Mouse (Mus musculus) liver, embryonic 14.5 days (tissue): ENCODE data around the gene Lhfpl3. TPM values are rescaled to one million over a fixed set of nuclear protein-coding genes. Genes with fewer than 3 reads are reported as not detected.

Experiments
- ATAC-seq: fragments of 200-750 bp; cut with Nextera tagmentation; 2 replicates; pipeline ENCODE4 v1.8.0; 2017; ENCODE audit warnings: moderate number of reproducible peaks, mild to moderate bottlenecking, moderate library complexity; ENCODE audit not compliant: insufficient read depth
- DNase-seq, 3 experiments: peaks; one replicate each; pipeline ENCODE4 v3.0.0-alpha.2; 2012 to 2013; ENCODE audit warnings: low read depth in 3 of 3, low spot score in 3 of 3
- H3K27ac ChIP-seq: fragments of 300-500 bp; sonication (generic); 2 replicates; pipeline ENCODE4 v1.5.1; 2014; ENCODE audit warnings: moderate library complexity, mild to moderate bottlenecking, control low read depth, inconsistent platforms
- H3K27me3 ChIP-seq: fragments of 300-500 bp; sonication (generic); 2 replicates; pipeline ENCODE4 v1.6.1; 2014; ENCODE audit warnings: mild to moderate bottlenecking, low read length, moderate library complexity; ENCODE audit not compliant: control insufficient read depth, insufficient read depth
- H3K36me3 ChIP-seq: fragments of 300-500 bp; sonication (generic); replicated peaks from 2 replicates; pipeline ENCODE4 v1.6.1; 2014; ENCODE audit warnings: low read depth; ENCODE audit not compliant: control insufficient read depth, insufficient read depth
- H3K4me1 ChIP-seq, 2 experiments: fragments of 200-500 bp in 1 of 2; fragments of 300-500 bp in 1 of 2; sonication (generic) in 1 of 2; replicated peaks; 2 replicates each; pipeline ENCODE4 v1.6.1; 2012 to 2014; ENCODE audit warnings: antibody characterized with exemption in 1 of 2, inconsistent platforms in 1 of 2, low read length in 1 of 2; ENCODE audit not compliant: control insufficient read depth in 2 of 2, insufficient read depth in 2 of 2
- H3K4me2 ChIP-seq: fragments of 300-500 bp; sonication (generic); 2 replicates; pipeline ENCODE4 v1.6.1; 2014; ENCODE audit warnings: low read depth, mild to moderate bottlenecking, control low read depth, moderate library complexity
- H3K4me3 ChIP-seq, 2 experiments: fragments of 200-500 bp in 1 of 2; fragments of 300-500 bp in 1 of 2; sonication (generic) in 1 of 2; 2 replicates each; pipeline ENCODE4 v1.5.1; 2012 to 2014; ENCODE audit warnings: low read depth in 2 of 2, low read length in 2 of 2, mild to moderate bottlenecking in 2 of 2, control low read depth in 1 of 2, inconsistent platforms in 1 of 2, moderate library complexity in 1 of 2; ENCODE audit not compliant: insufficient read depth in 1 of 2
- H3K9ac ChIP-seq: fragments of 300-500 bp; sonication (generic); replicated peaks from 2 replicates; pipeline ENCODE4 v1.6.1; 2014; ENCODE audit warnings: mild to moderate bottlenecking, control low read depth, moderate library complexity
- H3K9me3 ChIP-seq: fragments of 300-500 bp; sonication (generic); 2 replicates; pipeline ENCODE4 v1.6.1; 2016; ENCODE audit warnings: low read length, mixed read lengths; ENCODE audit not compliant: control insufficient read depth
- CTCF ChIP-seq: IDR thresholded peaks from 2 replicates; pipeline ENCODE4 v1.5.1; 2016; ENCODE audit warnings: antibody characterized with exemption, low read depth, control low read depth
- EP300 ChIP-seq: IDR thresholded peaks from 2 replicates; pipeline ENCODE4 v1.6.1; 2016; ENCODE audit warnings: antibody characterized with exemption, low read depth
- WGBS: fragments of 180-500 bp; shearing (Covaris S2); extraction: QIAGEN DNeasy Blood & Tissue Kit; methylation state at CpG from one replicate; pipeline ENCODE4 v1.1.7; 2014; ENCODE audit not compliant: insufficient replicate concordance; 5-methylcytosine and 5-hydroxymethylcytosine counted together
- polyA plus RNA-seq, 2 experiments: library from polyadenylated mRNA; depleted of rRNA in 1 of 2; stranded (reverse) in 1 of 2; unstranded in 1 of 2; fragments of >200 nt; fragmentation: Nextera tagmentation in 1 of 2; extraction: Ambion mirVana in 1 of 2; gene quantifications; 2 replicates each; pipeline versions ENCODE4 v1.2.1 to v1.2.3; 2012 to 2014

The Lhfpl3 gene
- polyA plus RNA-seq, 2 experiments = 0.01 TPM; not detected in 1

GRCm38 (mm10) chr5:22963300-22963699 lies 217.4 kb downstream of the Lhfpl3 start:
- no peak overlapping the region for H3K4me3 ChIP-seq
- no peaks in the 10 kb centered on the region for H3K4me1 ChIP-seq
- no peak for ATAC-seq
- 33% methylated on average over 6 of the region's 6 CpGs for WGBS
- no peaks in the 10 kb centered on the region for H3K9me3 ChIP-seq
- no peak for DNase-seq
- TF ChIP-seq EP300 (no peak), CTCF (no peak)
- no peaks in the 10 kb centered on the region for H3K27me3 ChIP-seq
- no peaks in the 10 kb centered on the region for H3K36me3 ChIP-seq
- H3K9ac ChIP-seq = no peak overlapping the region
- no peak overlapping the region for H3K27ac ChIP-seq
- H3K4me2 ChIP-seq = no peak overlapping the region

GRCm38 (mm10) chr5:22986771-22987170 lies 240.9 kb downstream of the Lhfpl3 start:
- Histone ChIP-seq H3K9me3 (no peaks in the 10 kb centered on the region), H3K9ac (no peak overlapping the region), H3K36me3 (no peaks in the 10 kb centered on the region), H3K4me1 (no peaks in the 10 kb centered on the region), H3K4me3 (no peak overlapping the region), H3K27me3 (no peaks in the 10 kb centered on the region), H3K27ac (no peak overlapping the region), H3K4me2 (no peak overlapping the region)
- DNase-seq = no peak
- TF ChIP-seq CTCF (no peak), EP300 (no peak)
- WGBS = 76% methylated on average over 2 of the region's 2 CpGs
- no peak for ATAC-seq

- TF ChIP-seq CTCF (no peak), EP300 (no peak)
- ATAC-seq (no peak), DNase-seq (no peak)
- Histone ChIP-seq H3K4me1 (no peaks in the 10 kb centered on the region), H3K27me3 (no peaks in the 10 kb centered on the region), H3K36me3 (no peaks in the 10 kb centered on the region), H3K27ac (no peak overlapping the region), H3K9ac (no peak overlapping the region), H3K9me3 (no peaks in the 10 kb centered on the region), H3K4me2 (no peak overlapping the region), H3K4me3 (no peak overlapping the region)
- WGBS = 40% methylated on average over 3 of the region's 3 CpGs
These were observed 254.0 kb downstream of the Lhfpl3 start for GRCm38 (mm10) chr5:22999811-23000210.

- H3K36me3 ChIP-seq = no peaks in the 10 kb centered on the region
- no peaks in the 10 kb centered on the region for H3K4me1 ChIP-seq
- no peak overlapping the region for H3K4me3 ChIP-seq
- DNase-seq (no peak), ATAC-seq (no peak)
- 54% methylated on average over 2 of the region's 2 CpGs for WGBS
- H3K27me3 ChIP-seq = no peaks in the 10 kb centered on the region
- no peaks in the 10 kb centered on the region for H3K9me3 ChIP-seq
- H3K9ac ChIP-seq = no peak overlapping the region
- no peak overlapping the region for H3K4me2 ChIP-seq
- H3K27ac ChIP-seq = no peak overlapping the region
- no peak for TF ChIP-seq CTCF
- TF ChIP-seq EP300 = no peak
These were observed 257.4 kb downstream of the Lhfpl3 start for GRCm38 (mm10) chr5:23003123-23003797.

GRCm38 (mm10) chr5:23006207-23006606 lies 260.3 kb downstream of the Lhfpl3 start:
- H3K27me3 ChIP-seq = no peaks in the 10 kb centered on the region
- no peak overlapping the region for H3K4me2 ChIP-seq
- WGBS = 52% methylated on average over 1 of the region's 1 CpGs
- H3K4me3 ChIP-seq = no peak overlapping the region
- no peak for DNase-seq
- TF ChIP-seq CTCF (no peak), EP300 (no peak)
- no peaks in the 10 kb centered on the region for H3K4me1 ChIP-seq
- H3K36me3 ChIP-seq = no peaks in the 10 kb centered on the region
- no peak overlapping the region for H3K9ac ChIP-seq
- no peaks in the 10 kb centered on the region for H3K9me3 ChIP-seq
- ATAC-seq = no peak
- H3K27ac ChIP-seq = no peak overlapping the region
